Mouse (Mus musculus): ENCODE data around the gene Nrg3.

DNA sequence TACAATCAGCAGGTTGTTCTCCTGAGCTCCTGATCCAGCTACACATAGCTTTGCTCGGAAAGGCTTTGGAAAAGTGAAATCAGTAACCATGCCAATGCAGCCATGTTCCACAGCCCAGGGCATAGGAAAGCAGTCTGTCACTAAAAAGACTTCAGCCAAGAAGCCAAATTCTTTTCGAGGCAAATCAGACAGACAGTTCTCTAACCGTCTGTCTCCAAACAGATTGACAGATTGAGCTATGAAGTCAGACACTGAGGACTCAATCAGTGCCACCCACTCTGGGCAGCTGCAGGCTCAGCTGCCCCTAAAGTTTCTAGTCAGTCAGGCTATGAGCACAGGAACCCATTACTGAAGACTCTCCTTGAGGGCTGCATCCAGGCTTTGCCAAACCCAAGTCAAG is 429.1 kb downstream of the Nrg3 start:
- no peak for TF ChIP-seq POLR2A (IDR thresholded peaks at IDR 0.05; ENCODE audit: borderline replicate concordance, extremely low read depth, insufficient read depth, insufficient read length, poor library complexity, severe bottlenecking)
- no peak for TF ChIP-seq CTCF (IDR thresholded peaks at IDR 0.05; ENCODE audit: borderline replicate concordance, extremely low read depth, insufficient read depth, insufficient read length)

Data from brain, embryonic 14.5 days (tissue).